Mouse (Mus musculus) small intestine, adult 2 months (tissue): Measurements from ENCODE around the gene Nudt8.

ENCODE experiments used
- CTCF ChIP-seq: fragments of 200-500 bp; IDR thresholded peaks from 2 replicates; pipeline ENCODE4 v1.5.1; 2012; ENCODE audit warnings: low read depth, mild to moderate bottlenecking, control low read depth, inconsistent platforms, low read length, moderate library complexity, mixed read lengths; ENCODE audit not compliant: insufficient replicate concordance, insufficient read length; ENCODE audit errors: extremely low read depth
- POLR2A ChIP-seq: fragments of 200-500 bp; IDR thresholded peaks from 2 replicates; pipeline ENCODE4 v1.6.1; 2012; ENCODE audit warnings: low read depth, mild to moderate bottlenecking, control low read depth, inconsistent platforms, low read length, moderate library complexity

DNA sequence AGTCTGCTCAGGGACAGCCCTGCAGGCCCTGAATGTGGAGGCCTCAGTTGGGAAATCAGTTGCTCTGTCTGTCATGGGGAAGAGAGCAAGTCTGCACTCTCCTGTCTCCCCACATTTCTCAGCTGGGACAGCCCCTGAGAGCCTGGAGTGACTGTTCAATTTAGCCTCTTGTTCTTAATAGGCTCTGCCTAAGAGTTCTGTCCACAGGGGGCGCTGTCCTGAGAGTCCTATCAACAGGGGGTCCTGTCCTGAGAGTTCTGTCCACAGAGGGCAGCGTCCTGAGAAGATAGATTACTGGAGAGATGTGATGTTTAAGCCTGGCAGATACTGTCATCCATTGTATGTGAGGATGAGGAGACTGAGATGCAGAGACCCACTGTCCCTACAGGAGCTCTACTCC is 37.9 kb upstream of the Nudt8 start:
- TF ChIP-seq CTCF (0 out of 2 replicates have a peak, but pooled peaks have one; percentile 27), POLR2A (no peak)
